Mouse (Mus musculus) midbrain, embryonic 10.5 days (tissue): ENCODE measurements around the gene Gm12184. TPM values are rescaled to one million over a fixed set of nuclear protein-coding genes. Genes with fewer than 3 reads are reported as not detected.
A peak's percentile ranks its signal among the peaks of the same experiment; 100 is the strongest.
"Not testable (repeated sequence)": the region's sequence is repeated elsewhere in the genome, so short reads cannot be mapped to it uniquely, and the experiment has no call there.

Experiments used
- DNase-seq: peaks from one replicate; pipeline ENCODE4 v3.0.0-alpha.2; 2017; ENCODE audit warnings: low spot score
- H3K27ac ChIP-seq: fragments of 300-500 bp; sonication (generic); replicated peaks from 2 replicates; pipeline ENCODE4 v1.5.1; 2016; ENCODE audit warnings: mild to moderate bottlenecking
- H3K27me3 ChIP-seq: fragments of 300-500 bp; sonication (generic); 2 replicates; pipeline ENCODE4 v1.6.1; 2016; ENCODE audit warnings: low read depth, mild to moderate bottlenecking; ENCODE audit not compliant: poor library complexity, severe bottlenecking
- H3K36me3 ChIP-seq: fragments of 300-500 bp; sonication (generic); 2 replicates; pipeline ENCODE4 v1.6.1; 2016; ENCODE audit warnings: mild to moderate bottlenecking, moderate library complexity
- H3K4me1 ChIP-seq: fragments of 300-500 bp; sonication (generic); 2 replicates; pipeline ENCODE4 v1.6.1; 2016
- H3K4me3 ChIP-seq: fragments of 300-500 bp; sonication (generic); 2 replicates; pipeline ENCODE4 v1.5.1; 2016; ENCODE audit warnings: mild to moderate bottlenecking, moderate library complexity
- H3K9me3 ChIP-seq: fragments of 300-500 bp; sonication (generic); replicated peaks from 2 replicates; pipeline ENCODE4 v1.6.1; 2016; ENCODE audit warnings: mild to moderate bottlenecking
- WGBS: fragments of 180-500 bp; shearing (Covaris S2); methylation state at CpG from one replicate; pipeline ENCODE4 v1.1.7; 2016; 5-methylcytosine and 5-hydroxymethylcytosine counted together
- polyA plus RNA-seq: library from polyadenylated mRNA; unstranded; fragments of >200 nt; fragmentation: Nextera tagmentation; extraction: Ambion mirVana; gene quantifications from 2 replicates; pipeline ENCODE4 v1.2.1, GENCODE M21; 2016

Gene Gm12184
- polyA plus RNA-seq, 1 experiment from 2014 or later = 2.1 TPM

- H3K4me3 ChIP-seq = peak within 1 kb of the TSS; percentile 90
- H3K9me3 ChIP-seq = no peaks in the 10 kb centered on the region
- no peaks in the 10 kb centered on the region for H3K27me3 ChIP-seq
- H3K4me1 ChIP-seq = peaks cover 37% of the 10 kb centered on the region
- H3K36me3 ChIP-seq = peaks cover 42% of the 10 kb centered on the region
- WGBS = under 1% methylated on average over 47 of the region's 47 CpGs
- peak; percentile 93 for DNase-seq
- H3K27ac ChIP-seq = peak within 1 kb of the TSS; percentile 95
Observed at GRCm38 (mm10) chr11:48799921-48800701, 26.3 kb downstream of the Gm12184 start, which contains the start of gene Rack1. Gene Rack1 (plus strand): TSS chr11:48800332.

- Histone ChIP-seq H3K4me3 (peak overlapping the region; percentile 90), H3K36me3 (peaks cover 33% of the 10 kb centered on the region), H3K4me1 (peaks cover 37% of the 10 kb centered on the region), H3K27me3 (no peaks in the 10 kb centered on the region), H3K9me3 (no peaks in the 10 kb centered on the region), H3K27ac (peak overlapping the region; percentile 95)
- WGBS = 11% methylated on average over 18 of the region's 18 CpGs
- no peak for DNase-seq
Observed at GRCm38 (mm10) chr11:48798984-48799920, 27.2 kb downstream of the Gm12184 start.

- no peaks in the 10 kb centered on the region for H3K9me3 ChIP-seq
- peaks cover 23% of the 10 kb centered on the region for H3K36me3 ChIP-seq
- H3K4me1 ChIP-seq = peaks cover 37% of the 10 kb centered on the region
- peak overlapping the region; percentile 90 for H3K4me3 ChIP-seq
- WGBS = 82% methylated on average over 7 of the region's 7 CpGs
- H3K27me3 ChIP-seq = no peaks in the 10 kb centered on the region
- no peak overlapping the region for H3K27ac ChIP-seq
- DNase-seq = no peak
Observed at GRCm38 (mm10) chr11:48798308-48798707, 28.1 kb downstream of the Gm12184 start.

GRCm38 (mm10) chr11:48797287-48797686, 29.2 kb downstream of the Gm12184 start:
- no peak overlapping the region for H3K4me3 ChIP-seq
- WGBS = 95% methylated on average over 5 of the region's 5 CpGs
- no peak for DNase-seq
- H3K36me3 ChIP-seq = peaks cover 13% of the 10 kb centered on the region
- no peaks in the 10 kb centered on the region for H3K9me3 ChIP-seq
- H3K27me3 ChIP-seq = no peaks in the 10 kb centered on the region
- peaks cover 32% of the 10 kb centered on the region for H3K4me1 ChIP-seq
- H3K27ac ChIP-seq = no peak overlapping the region

- H3K27me3 ChIP-seq = no peaks in the 10 kb centered on the region
- no peak overlapping the region for H3K4me3 ChIP-seq
- DNase-seq = no peak
- peaks cover 22% of the 10 kb centered on the region for H3K4me1 ChIP-seq
- 84% methylated on average over 4 of the region's 4 CpGs for WGBS
- H3K27ac ChIP-seq = no peak overlapping the region
- H3K9me3 ChIP-seq = no peaks in the 10 kb centered on the region
- H3K36me3 ChIP-seq = peaks cover 3% of the 10 kb centered on the region
Observed at GRCm38 (mm10) chr11:48796290-48796689, 30.2 kb downstream of the Gm12184 start.

- H3K4me1 ChIP-seq = peaks cover 22% of the 10 kb centered on the region
- H3K9me3 ChIP-seq = no peaks in the 10 kb centered on the region
- no peaks in the 10 kb centered on the region for H3K36me3 ChIP-seq
- DNase-seq = no peak
- no peak overlapping the region for H3K4me3 ChIP-seq
- no peak overlapping the region for H3K27ac ChIP-seq
- no peaks in the 10 kb centered on the region for H3K27me3 ChIP-seq
- 91% methylated on average over 7 of the region's 7 CpGs for WGBS
Observed at GRCm38 (mm10) chr11:48795221-48795620, 31.2 kb downstream of the Gm12184 start.

- no peak overlapping the region for H3K4me3 ChIP-seq
- peaks cover 17% of the 10 kb centered on the region for H3K4me1 ChIP-seq
- no peaks in the 10 kb centered on the region for H3K9me3 ChIP-seq
- no peak for DNase-seq
- WGBS = 99% methylated on average over 3 of the region's 3 CpGs
- H3K36me3 ChIP-seq = no peaks in the 10 kb centered on the region
- H3K27me3 ChIP-seq = no peaks in the 10 kb centered on the region
- no peak overlapping the region for H3K27ac ChIP-seq
Observed at GRCm38 (mm10) chr11:48793184-48793583, 33.3 kb downstream of the Gm12184 start.

GRCm38 (mm10) chr11:48791894-48792293, 34.6 kb downstream of the Gm12184 start:
- 86% methylated on average over 9 of the region's 9 CpGs for WGBS
- not testable (repeated sequence) for H3K27ac ChIP-seq, DNase-seq, H3K27me3 ChIP-seq, H3K9me3 ChIP-seq, H3K36me3 ChIP-seq, H3K4me3 ChIP-seq
- peaks cover 14% of the 10 kb centered on the region for H3K4me1 ChIP-seq

GRCm38 (mm10) chr11:48790946-48791345, 35.5 kb downstream of the Gm12184 start:
- Histone ChIP-seq H3K36me3 (no peaks in the 10 kb centered on the region), H3K27ac (no peak overlapping the region), H3K27me3 (no peaks in the 10 kb centered on the region), H3K4me1 (peaks cover 14% of the 10 kb centered on the region), H3K9me3 (no peaks in the 10 kb centered on the region), H3K4me3 (no peak overlapping the region)
- no peak for DNase-seq
- WGBS = 68% methylated on average over 8 of the region's 8 CpGs

GRCm38 (mm10) chr11:48789973-48790823, 36.3 kb downstream of the Gm12184 start:
- Histone ChIP-seq H3K4me3 (peak overlapping the region; percentile 42), H3K36me3 (no peaks in the 10 kb centered on the region), H3K27me3 (no peaks in the 10 kb centered on the region), H3K27ac (no peak overlapping the region), H3K9me3 (no peaks in the 10 kb centered on the region), H3K4me1 (peaks cover 14% of the 10 kb centered on the region)
- WGBS = 16% methylated on average over 20 of the region's 20 CpGs
- DNase-seq = peak; percentile 78

- 88% methylated on average over 5 of the region's 5 CpGs for WGBS
- H3K4me3 ChIP-seq = no peak overlapping the region
- H3K36me3 ChIP-seq = no peaks in the 10 kb centered on the region
- no peak overlapping the region for H3K27ac ChIP-seq
- no peaks in the 10 kb centered on the region for H3K9me3 ChIP-seq
- peaks cover 14% of the 10 kb centered on the region for H3K4me1 ChIP-seq
- no peaks in the 10 kb centered on the region for H3K27me3 ChIP-seq
- DNase-seq = no peak
Observed at GRCm38 (mm10) chr11:48789215-48789614, 37.2 kb downstream of the Gm12184 start.
